Comparison of ENCODE assay signal across 8 mouse cellular contexts in genomic region chr5:100037965-100038713, GRCm38 (mm10). TPM values are rescaled to one million over a fixed set of nuclear protein-coding genes. Genes with fewer than 3 reads are reported as not detected.
DNase-seq lines count a peak whose midpoint lies in the region; ATAC-seq lines count a peak whose summit lies in the region.

No protein-coding gene starts in this region.

- no peaks in the 10 kb centered on the region for H3K27me3 ChIP-seq in hindbrain, embryonic 16.5 days (replicated peaks; ENCODE audit: control insufficient read depth, insufficient read depth, low read length)

- peak; percentile 84 for DNase-seq in R1 (ENCODE audit: low read depth, low spot score)
- peak; percentile 91 to 96 for DNase-seq in cerebellum, postnatal 25 days
- DNase-seq in frontal cortex, postnatal 36 days (ENCODE audit: low spot score in 2 of 2): peak; percentile 81 to 84
- DNase-seq in left cerebral cortex, adult 18-20 months (ENCODE audit: low spot score in 2 of 2): peak; percentile 90 to 92
- DNase-seq in lung, postnatal 4 days: peak; percentile 93 to 94
- peak; percentile 93 for DNase-seq in retina, postnatal 1 day
- DNase-seq in urinary bladder, adult 18-20 months (ENCODE audit: low spot score in 2 of 2): peak; percentile 85 to 87

- H3K27ac ChIP-seq in hindbrain, embryonic 16.5 days (ENCODE audit: low read depth, low read length): peak overlapping the region; percentile 99

- H3K4me1 ChIP-seq in hindbrain, embryonic 16.5 days (ENCODE audit: control insufficient read depth, insufficient read depth, low read depth, low read length): peaks cover 30% of the 10 kb centered on the region

- peak overlapping the region; percentile 94 for H3K4me3 ChIP-seq in hindbrain, embryonic 16.5 days (ENCODE audit: low read length)

- peak overlapping the region; percentile 89 for H3K4me2 ChIP-seq in hindbrain, embryonic 16.5 days (ENCODE audit: low read length)

- H3K9ac ChIP-seq in hindbrain, embryonic 16.5 days (ENCODE audit: low read depth, low read length): peak overlapping the region; percentile 82

- under 1% methylated on average over 31 of the region's 45 CpGs for WGBS in hindbrain, embryonic 16.5 days

- H3K9me3 ChIP-seq in hindbrain, embryonic 16.5 days (ENCODE audit: control insufficient read depth, low read length): no peaks in the 10 kb centered on the region

- peaks cover 9% of the 10 kb centered on the region for H3K36me3 ChIP-seq in hindbrain, embryonic 16.5 days (ENCODE audit: control insufficient read depth, insufficient read depth, low read length)

- peak; percentile 10 for ATAC-seq in hindbrain, embryonic 16.5 days

RNA-seq across cellular contexts. Expression of gene Hnrnpdl, which starts 1.3 kb away (rescaled TPM):
- polyA plus RNA-seq in hindbrain, embryonic 16.5 days (2015; fragmentation: Nextera tagmentation; extraction: Ambion mirVana): 158 and 173 TPM in 2 replicates
- 100 to 1,000 TPM; 144 to 182 TPM for total RNA-seq in left cerebral cortex, adult 18-20 months (2021)

RNA-seq across cellular contexts. Expression of gene Enoph1, which starts 1.6 kb away (rescaled TPM):
- polyA plus RNA-seq in hindbrain, embryonic 16.5 days (2015; fragmentation: Nextera tagmentation; extraction: Ambion mirVana): 56.9 and 62.2 TPM in 2 replicates
- 10 to 100 TPM; 50.5 to 56.6 TPM for total RNA-seq in left cerebral cortex, adult 18-20 months (2021)

RNA-seq across cellular contexts. Expression of gene 4930524J08Rik, which starts 59.3 kb away (rescaled TPM):
- polyA plus RNA-seq in hindbrain, embryonic 16.5 days (2015; fragmentation: Nextera tagmentation; extraction: Ambion mirVana): 2.7 and 2.8 TPM in 2 replicates
- total RNA-seq in left cerebral cortex, adult 18-20 months (2021): 1 to 10 TPM; 1.9 to 2.4 TPM

RNA-seq across cellular contexts. Expression of gene Hnrnpd, which starts 59.4 kb away (rescaled TPM):
- polyA plus RNA-seq in hindbrain, embryonic 16.5 days (2015; fragmentation: Nextera tagmentation; extraction: Ambion mirVana): 28.9 and 81.2 TPM in 2 replicates
- 100 to 1,000 TPM; 205 to 222 TPM for total RNA-seq in left cerebral cortex, adult 18-20 months (2021)

Comparison
In these comparisons a context has a peak if more than half of its experiments do, and no peak if none do; other contexts are left out.
1. Peak in every context shown above with its lines: DNase-seq, ATAC-seq, H3K4me3 ChIP-seq and H3K27ac ChIP-seq.